Mouse (Mus musculus): ENCODE measurements around the gene Tctex1d4.

Gene Tctex1d4

DNA sequence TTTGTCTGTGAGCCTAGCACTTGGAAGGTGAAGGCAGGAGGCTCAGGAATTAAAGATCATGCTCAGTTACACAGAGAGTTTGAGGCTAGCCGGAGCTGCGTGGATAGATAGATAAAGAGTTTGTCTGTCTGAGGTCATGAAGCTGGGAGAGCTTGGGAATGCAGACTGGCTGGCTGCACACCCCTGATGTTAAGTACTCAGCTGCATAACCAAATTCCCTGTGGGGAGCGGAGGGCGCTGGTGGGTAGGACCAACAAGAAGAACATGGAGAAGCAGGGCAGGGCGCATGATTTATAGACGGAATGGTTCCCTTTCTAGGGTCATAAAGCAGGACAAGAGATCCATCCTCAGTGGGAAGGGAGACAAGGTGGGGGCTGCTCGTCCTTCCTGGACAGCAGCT is 16.4 kb downstream of the Tctex1d4 start:
- DNase-seq, result no peak

DNA sequence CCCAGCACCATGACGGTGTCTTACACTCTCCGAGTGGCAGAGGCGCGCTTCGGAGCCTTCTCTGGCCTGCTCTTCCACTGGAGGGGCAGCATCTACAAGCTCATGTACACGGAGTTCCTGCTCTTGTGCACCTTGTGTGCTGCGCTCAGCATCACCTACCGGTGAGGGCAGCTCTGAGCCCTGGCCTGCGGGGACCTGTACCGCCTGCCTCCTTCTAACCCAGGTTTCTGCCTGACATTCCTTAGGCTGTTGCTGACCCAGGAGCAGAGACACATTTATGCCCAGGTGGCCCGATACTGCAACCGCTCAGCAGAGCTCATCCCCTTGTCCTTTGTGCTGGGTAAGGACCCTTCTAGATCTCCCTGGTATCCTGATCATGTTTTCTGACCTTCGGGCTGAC is 18.7 kb downstream of the Tctex1d4 start:
- no peak for DNase-seq

DNA sequence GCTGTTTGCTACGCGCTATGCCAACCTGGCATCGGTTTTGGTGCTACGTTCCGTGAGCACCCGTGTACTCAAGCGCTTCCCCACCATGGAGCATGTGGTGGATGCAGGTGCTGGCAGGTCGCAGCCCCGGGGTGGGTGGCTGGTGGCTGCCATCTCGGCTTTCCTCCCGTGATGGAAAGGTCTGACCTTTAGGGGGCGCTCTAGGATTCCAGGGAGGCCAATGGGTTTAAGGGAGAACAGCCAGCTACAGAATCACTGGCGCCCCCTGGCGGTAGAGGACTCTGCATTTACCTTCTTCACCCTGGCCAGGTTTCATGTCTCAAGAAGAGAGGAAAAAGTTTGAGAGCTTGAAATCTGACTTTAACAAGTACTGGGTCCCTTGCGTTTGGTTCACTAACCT is 19.6 kb downstream of the Tctex1d4 start:
- DNase-seq, result peak; percentile 80

DNA sequence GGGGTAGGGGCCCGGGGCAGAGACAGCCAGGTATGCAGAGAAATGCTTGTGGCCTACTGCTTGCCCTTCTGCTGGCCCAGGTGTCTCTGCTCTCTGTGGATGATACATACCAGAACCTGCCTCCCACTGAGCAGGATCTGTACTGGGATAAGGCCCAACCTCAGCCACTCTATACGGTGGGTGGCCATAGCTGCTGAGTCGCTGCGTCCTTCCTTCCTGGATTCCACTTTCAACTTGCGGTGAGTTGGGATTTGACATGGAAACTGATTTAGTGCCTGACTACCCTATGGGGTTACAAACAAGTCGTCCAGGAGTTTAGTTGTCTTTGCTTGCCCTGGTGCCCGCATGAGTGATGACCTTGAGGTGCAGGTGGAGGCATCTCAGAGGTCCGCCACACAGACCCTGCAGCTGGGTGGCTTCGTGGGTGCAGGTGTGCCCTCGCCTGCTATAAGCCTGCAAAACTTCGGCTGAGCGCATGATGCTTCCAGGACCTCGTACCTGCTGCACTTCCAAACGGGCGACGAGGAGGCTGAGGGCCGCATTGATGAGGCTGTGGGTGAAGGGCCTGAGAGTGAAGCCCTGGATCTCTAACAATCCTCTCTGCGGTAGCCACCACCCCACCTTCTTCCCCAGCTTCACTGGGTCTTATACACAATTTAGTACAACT is 21.6 kb downstream of the Tctex1d4 start:
- no peak for DNase-seq

DNA sequence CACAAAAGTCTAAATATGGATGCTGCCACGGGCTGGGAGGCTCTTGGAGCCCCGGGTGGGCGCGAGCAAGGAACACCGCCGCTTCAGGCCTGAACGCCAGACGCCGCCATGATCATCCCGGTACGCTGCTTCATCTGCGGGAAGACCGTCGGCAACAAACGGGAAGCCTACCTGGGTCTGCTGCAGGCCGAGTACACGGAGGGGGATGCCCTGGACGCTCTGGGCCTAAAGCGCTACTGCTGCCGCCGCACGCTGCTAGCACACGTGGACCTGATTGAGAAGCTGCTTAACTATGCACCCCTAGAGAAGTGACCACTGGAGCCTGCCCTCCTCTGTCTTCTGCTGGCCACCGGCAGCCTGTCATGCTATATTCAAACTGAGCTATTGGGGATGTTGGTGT is 22.2 kb downstream of the Tctex1d4 start:
- no peak for DNase-seq

DNA sequence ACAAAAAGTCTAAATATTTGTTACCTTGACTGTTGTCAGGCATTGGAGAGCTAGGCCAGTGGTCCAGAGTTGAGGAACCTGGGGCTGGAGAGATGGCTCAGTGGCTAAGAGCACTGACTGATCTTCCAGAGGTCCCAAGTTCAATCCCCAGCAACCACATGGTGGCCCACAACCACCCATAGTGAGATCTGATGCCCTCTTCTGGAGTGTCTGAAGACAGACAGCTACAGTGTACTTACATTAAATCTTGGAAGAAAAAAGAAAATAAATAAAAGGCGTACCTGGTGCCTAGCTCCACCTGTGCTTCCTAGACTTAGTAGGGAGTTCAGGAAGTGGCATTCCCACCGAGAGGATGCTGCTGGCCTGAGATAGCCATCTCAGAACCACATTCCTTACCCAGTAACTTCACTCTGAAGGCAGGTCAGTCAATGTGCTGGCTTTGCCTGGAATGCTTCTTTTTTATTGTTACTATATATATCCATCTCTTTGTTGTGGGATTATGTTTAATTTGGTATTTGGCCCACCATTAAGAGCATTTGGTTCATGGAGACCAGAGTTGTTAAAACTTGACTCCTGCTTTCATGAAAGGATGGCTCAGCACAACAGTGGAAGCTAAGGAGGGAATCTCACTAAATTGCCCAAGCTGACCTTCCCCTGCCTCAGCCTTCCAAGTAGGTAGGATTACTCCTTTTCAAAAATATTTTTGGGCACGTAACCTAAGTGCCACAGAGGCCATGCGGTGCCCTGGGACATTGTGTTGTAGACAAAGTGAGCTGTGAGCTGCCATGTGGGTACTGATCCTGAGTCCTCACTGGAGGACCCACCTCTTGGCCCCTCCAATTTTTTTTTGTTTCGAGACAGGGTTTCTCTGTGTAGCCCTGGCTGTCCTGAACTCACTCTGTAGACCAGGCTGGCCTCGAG is 23.0 kb downstream of the Tctex1d4 start:
- DNase-seq, result no peak

DNA sequence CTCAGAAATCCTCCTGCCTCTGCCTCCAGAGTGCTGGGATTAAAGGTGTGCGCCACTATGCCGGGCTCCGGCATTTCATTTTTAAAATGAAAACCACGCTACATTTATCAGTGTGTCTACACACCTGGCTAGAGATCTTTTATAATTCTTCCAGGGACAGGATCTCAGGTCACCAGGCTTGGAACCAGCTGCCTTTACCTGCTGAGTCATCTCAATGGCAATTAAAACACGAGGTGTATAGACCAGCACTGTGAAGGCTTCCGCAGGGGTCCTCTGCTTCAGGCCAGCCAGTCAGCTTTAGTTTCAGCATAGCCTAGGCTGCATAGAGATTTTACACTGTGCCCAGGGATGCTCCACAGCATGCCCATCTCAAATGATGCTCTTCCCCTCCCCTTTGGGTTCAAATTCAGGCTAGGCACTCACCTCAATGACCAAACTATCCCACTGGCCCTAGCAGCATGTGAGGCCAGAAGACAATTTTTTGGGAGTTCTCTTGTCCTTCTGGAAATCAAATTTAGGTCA is 23.7 kb downstream of the Tctex1d4 start:
- no peak for DNase-seq

DNA sequence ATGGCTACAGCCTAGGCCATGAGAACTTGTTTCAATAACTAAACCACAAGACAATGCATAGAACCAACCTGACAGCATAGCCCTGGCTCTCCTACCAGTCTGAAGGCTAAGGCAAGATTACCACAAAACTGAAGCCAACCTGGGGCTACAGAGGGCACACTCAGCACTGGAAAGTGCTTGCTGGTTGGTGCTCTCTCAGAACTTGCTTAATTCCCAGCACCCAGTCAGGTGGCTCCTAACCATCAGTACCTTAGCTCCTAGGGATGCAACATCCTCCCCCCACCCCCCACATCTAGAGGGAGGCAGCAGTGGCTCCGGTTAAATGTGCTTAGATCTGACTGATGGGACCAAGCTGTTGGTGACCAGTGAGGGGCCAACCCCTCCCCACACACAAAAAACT is 24.8 kb downstream of the Tctex1d4 start:
- no peak for DNase-seq

DNA sequence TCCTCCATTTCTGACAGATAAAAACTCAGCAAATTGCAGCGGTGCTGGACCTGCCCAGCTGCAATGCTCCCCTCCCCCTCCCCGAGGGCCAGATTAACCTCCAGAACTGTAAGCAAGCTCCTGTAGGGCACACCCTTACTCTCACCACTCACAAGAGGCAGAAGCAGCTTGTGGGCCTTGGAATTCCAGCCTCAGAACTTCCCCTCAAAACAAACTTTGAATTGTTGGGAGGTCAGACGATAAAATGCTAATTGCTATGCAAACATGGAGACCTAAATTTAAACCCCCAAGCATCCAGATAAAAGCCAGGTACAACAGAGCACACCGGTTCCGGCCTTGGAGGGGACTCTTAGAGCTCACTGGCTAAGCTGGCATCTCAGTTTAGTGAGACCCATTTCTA is 26.1 kb downstream of the Tctex1d4 start:
- DNase-seq, result no peak

DNA sequence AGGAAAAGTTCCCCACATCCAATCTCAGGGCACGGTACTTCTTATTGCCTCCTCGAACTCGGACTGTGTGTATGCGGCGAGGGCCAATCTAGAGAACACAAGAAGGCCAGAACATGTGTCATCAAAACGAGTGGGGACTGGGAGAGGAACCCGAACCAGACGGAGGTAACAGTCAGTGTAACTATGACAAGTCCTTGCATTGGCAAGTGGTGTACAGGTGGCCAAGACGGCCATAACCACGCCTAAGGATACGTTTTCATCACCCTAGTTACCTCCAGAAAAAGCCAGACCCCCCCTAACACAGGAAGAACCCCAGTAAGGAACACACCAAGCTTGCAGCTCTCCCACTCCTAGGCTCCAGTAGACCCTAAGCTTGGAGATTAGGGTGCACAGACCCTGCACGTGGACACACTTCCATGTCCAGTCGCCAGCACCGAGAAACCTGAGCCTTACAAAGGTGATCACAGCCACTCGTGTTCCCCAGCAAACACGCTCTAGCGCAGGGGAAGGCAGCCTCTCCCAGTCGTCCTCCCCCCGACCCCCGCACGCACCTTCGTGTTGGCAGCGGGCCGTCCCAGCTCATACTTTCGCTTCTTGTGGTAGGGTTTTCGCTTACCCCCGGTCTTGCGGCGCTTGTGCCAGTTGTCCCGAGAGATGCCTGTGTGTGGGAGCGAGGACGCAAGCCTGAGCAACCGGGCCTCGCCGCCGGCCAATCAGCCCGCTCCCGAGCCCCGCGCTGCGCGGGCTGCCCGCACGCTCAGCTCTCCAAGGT is 28.6 kb downstream of the Tctex1d4 start:
- no peak for DNase-seq

DNA sequence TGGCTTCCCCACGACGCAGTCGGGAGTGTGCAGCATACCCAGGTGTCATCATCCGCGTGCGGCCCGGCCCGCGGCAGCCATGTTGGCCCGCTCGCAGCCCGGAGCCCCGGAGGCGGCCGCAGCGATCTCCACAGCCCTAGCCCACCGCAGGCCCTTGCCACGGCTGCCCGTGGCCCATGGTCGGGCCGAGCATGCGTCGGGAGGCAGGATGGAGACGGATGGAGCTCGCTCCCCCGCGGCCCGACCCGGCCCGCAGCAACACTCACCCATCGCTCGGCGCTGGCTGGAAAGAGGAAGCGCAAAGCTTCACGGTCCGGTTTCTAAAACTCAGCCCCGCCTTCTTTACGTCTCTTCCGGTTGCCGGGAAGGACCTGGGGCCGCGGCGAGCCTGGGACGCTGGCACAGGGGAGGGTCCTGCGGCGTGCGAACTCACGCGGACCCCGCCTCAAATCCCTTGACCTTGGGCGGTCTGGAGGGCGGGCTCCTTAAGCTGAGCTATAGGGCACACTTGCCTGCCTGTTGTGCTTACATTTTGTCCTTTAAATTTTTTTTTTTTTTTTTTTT is 29.3 kb downstream of the Tctex1d4 start, which contains the start of gene Rps8:
TSS of gene Rps8 (minus strand) at position 452 of the 564 bp plus-strand sequence.
- DNase-seq, result peak; percentile 89

DNA sequence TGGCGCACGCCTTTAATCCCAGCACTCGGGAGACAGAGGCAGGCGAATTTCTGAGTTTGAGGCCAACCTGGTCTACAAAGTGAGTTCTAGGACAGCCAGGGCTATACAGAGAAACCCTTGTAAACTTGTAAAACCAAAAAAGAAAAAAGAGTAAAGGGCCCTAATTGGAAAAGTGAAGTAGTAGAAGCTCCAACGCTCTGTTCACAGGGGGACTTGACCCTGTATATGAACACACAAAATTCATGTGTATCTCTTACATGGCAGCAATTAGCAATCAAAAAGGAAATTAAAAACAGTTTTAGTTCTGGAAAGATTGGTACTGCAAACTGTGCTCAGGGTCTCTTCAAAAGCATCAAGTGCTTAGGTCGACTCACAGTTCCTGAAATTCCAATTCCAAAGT is 29.8 kb downstream of the Tctex1d4 start:
- no peak for DNase-seq

DNA sequence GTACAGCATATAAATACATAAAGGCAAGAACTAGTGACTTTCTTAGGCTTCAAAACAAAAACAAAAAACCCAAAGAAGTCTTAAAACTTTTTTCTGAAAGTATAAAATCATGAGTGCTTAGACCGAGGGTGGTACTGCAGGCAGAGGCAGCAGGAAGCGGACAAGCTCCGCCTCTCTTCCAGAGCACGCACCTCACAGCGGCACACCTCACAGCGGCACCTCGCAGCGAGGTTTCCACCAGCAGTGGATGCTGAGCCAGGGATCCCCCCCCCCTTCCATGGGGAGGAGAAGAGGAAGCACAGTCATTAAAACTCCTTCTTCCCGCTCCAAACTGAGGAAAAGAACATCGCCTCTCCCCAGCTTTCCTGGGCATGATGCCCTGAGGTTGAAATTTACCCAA is 33.1 kb downstream of the Tctex1d4 start:
- DNase-seq, result no peak

DNA sequence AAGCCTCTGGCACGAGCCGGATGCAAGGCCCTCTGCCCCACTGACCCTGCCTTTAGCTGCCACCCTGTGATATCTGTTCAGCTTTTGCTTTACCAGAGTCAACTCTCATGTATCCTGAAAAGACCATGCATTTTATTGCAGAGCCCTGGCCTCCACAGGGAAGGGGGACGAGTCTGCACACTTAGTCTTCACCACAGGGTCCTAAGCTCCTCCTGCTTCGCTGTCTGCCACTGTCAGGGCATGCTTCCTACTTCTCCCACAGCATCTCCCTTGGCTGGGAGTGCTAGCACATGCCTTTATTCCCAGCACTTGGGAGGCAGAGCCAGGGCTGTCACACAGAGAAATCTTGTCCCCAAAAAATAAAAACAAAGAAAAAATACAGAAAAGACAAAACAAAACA is 34.6 kb downstream of the Tctex1d4 start:
- DNase-seq, result no peak

DNA sequence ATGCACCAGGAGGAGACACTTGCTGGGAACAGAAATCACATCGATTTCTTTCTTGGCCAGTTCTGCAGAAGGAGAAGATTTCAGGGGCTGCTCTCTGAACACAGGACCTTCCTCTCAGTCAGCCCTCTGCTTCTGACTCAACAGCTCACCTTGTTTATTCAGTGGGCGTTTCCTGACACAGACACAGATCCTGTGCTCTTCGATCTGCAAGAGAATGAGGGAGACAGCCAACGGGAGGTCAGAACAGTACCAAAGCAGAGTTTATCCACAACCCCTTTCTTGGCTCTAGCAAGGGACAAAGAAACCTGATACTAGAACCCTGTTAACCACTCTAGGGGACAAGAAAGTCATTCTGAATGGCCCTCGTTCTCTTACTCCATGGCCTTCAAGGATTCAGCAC is 43.3 kb downstream of the Tctex1d4 start:
- no peak for DNase-seq

Measured in layer of hippocampus, adult 9-11 months (tissue).